Mouse (Mus musculus) liver, embryonic 13.5 days (tissue): ENCODE measurements around the gene Dnah5. TPM values are rescaled to one million over a fixed set of nuclear protein-coding genes. Genes with fewer than 3 reads are reported as not detected.
"Not testable (repeated sequence)": the region's sequence is repeated elsewhere in the genome, so short reads cannot be mapped to it uniquely, and the experiment has no call there.

Experiments
- ATAC-seq: fragments of 200-750 bp; cut with Nextera tagmentation; 2 replicates; pipeline ENCODE4 v1.8.0; 2017; ENCODE audit warnings: low read depth, mild to moderate bottlenecking, moderate number of reproducible peaks, moderate library complexity
- DNase-seq: peaks from one replicate; pipeline ENCODE4 v3.0.0; 2022
- H3K27ac ChIP-seq: fragments of 300-500 bp; sonication (generic); 2 replicates; pipeline ENCODE4 v1.5.1; 2015; ENCODE audit warnings: moderate library complexity, mild to moderate bottlenecking, inconsistent platforms
- H3K27me3 ChIP-seq: fragments of 300-500 bp; sonication (generic); 2 replicates; pipeline ENCODE4 v1.6.1; 2015; ENCODE audit warnings: mild to moderate bottlenecking, inconsistent platforms
- H3K36me3 ChIP-seq: fragments of 300-500 bp; sonication (generic); 2 replicates; pipeline ENCODE4 v1.6.1; 2015; ENCODE audit warnings: mild to moderate bottlenecking, inconsistent platforms
- H3K4me1 ChIP-seq: fragments of 300-500 bp; sonication (generic); replicated peaks from 2 replicates; pipeline ENCODE4 v1.6.1; 2015; ENCODE audit warnings: inconsistent platforms
- H3K4me2 ChIP-seq: fragments of 300-500 bp; sonication (generic); 2 replicates; pipeline ENCODE4 v1.6.1; 2015; ENCODE audit warnings: inconsistent platforms, mild to moderate bottlenecking, moderate library complexity
- H3K4me3 ChIP-seq: fragments of 300-500 bp; sonication (generic); replicated peaks from 2 replicates; pipeline ENCODE4 v1.5.1; 2015; ENCODE audit warnings: mild to moderate bottlenecking, inconsistent platforms
- H3K9ac ChIP-seq: fragments of 300-500 bp; sonication (generic); 2 replicates; pipeline ENCODE4 v1.6.1; 2015; ENCODE audit warnings: mild to moderate bottlenecking, inconsistent platforms
- H3K9me3 ChIP-seq: fragments of 300-500 bp; sonication (generic); replicated peaks from 2 replicates; pipeline ENCODE4 v1.6.1; 2016; ENCODE audit warnings: inconsistent platforms
- WGBS: fragments of 180-500 bp; shearing (Covaris S2); methylation state at CpG from one replicate; pipeline ENCODE4 v1.1.7; 2015; ENCODE audit not compliant: insufficient replicate concordance; 5-methylcytosine and 5-hydroxymethylcytosine counted together
- polyA plus RNA-seq: library from polyadenylated mRNA; unstranded; fragments of >200 nt; fragmentation: Nextera tagmentation; extraction: Ambion mirVana; gene quantifications from 2 replicates; pipeline ENCODE4 v1.2.1, GENCODE M21; 2015

Dnah5 gene
- polyA plus RNA-seq, 1 experiment from 2014 or later = under 0.01 TPM

DNA sequence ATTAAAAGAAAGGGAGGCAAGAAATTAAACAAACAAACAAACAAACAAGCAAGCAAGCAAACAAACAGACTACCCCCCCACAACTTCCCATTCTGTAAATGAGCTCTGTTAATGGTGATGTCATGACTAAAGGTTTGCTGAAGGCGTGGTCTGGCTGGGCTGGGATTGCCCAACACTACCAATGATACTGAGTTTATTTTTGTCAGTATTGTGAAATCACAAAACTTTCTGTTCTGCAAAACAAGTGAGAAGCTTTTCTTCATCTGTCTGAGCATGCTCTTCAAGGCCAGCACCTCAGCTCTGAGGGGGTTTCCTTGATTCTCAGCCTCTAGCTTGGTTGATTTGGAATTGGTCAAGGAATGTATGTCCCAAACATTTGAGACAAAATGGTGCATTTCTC is 170.8 kb downstream of the Dnah5 start:
- DNase-seq = no peak
- WGBS = 30% methylated on average over 1 of the region's 1 CpGs
- Histone ChIP-seq H3K4me3 (no peak overlapping the region), H3K9ac (no peak overlapping the region), H3K4me2 (no peak overlapping the region), H3K36me3 (no peaks in the 10 kb centered on the region), H3K27ac (no peak overlapping the region), H3K27me3 (no peaks in the 10 kb centered on the region), H3K4me1 (no peaks in the 10 kb centered on the region), H3K9me3 (no peaks in the 10 kb centered on the region)
- no peak for ATAC-seq

DNA sequence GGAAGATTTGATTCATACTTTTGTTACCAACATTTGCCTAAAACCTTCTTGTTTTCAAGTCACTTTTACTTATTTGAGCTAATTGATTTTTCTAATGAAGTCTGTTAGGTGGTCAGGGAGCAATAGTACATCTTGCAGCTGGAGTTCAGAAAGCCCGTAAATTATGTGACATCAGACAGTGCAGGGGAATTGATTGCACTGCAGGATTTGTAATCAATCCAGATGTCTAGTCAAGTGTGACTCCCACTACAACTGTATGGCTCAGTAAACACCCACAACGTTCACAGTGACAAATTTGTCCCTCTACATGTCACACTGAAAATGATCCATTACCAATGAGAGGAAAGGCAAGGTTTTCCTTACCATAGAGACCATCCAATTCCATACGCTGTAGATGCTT is 177.4 kb downstream of the Dnah5 start:
- no peak for ATAC-seq
- Histone ChIP-seq H3K27ac (no peak overlapping the region), H3K9me3 (no peaks in the 10 kb centered on the region), H3K4me3 (no peak overlapping the region), H3K4me1 (no peaks in the 10 kb centered on the region), H3K4me2 (no peak overlapping the region), H3K9ac (no peak overlapping the region), H3K36me3 (no peaks in the 10 kb centered on the region), H3K27me3 (no peaks in the 10 kb centered on the region)
- DNase-seq = no peak
- WGBS = 62% methylated on average over 3 of the region's 3 CpGs

DNA sequence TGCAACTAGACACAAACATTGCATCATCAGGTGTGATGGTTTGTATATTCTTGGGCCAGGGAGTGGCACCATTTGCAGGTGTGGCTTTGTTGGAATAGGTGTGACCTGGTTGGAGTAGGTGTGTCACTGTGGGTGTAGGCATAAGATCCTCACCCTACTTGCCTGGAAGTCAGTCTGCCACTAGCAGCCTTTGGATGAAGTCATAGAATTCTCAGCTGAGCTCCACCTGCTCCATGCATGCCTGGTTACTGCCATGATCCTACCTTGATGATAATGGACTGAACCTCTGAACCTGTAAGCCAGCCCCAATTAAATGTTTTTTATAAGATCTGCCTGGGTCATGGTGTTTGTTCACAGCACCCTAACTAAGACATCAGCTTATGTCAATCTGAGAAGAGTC is 190.2 kb downstream of the Dnah5 start:
- H3K4me3 ChIP-seq, H3K9me3 ChIP-seq, H3K36me3 ChIP-seq, H3K4me2 ChIP-seq, ATAC-seq, DNase-seq, H3K27me3 ChIP-seq, H3K4me1 ChIP-seq, H3K9ac ChIP-seq, H3K27ac ChIP-seq: not testable (repeated sequence)

DNA sequence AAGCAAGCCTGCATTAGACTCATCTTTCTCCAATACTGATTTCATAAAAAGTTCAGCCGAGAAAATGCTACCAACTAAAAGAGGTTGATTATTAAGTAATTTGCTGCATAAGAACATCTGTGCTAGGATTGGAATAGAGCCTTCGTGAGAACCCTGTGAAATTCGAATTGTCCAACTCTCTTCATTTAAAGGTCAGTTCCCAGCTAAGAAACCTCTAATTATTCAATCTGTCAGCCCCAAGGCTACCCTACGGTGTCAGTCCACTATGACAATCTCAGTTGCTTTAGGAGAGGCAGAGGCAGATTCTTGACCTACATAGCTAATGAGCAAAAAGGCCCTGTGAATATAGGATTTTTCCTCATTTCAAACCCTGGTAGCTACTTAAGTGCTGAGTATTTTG is 191.9 kb downstream of the Dnah5 start:
- Histone ChIP-seq H3K9me3 (no peaks in the 10 kb centered on the region), H3K4me1 (no peaks in the 10 kb centered on the region), H3K27me3 (no peaks in the 10 kb centered on the region), H3K4me2 (no peak overlapping the region), H3K27ac (no peak overlapping the region), H3K36me3 (no peaks in the 10 kb centered on the region), H3K4me3 (no peak overlapping the region), H3K9ac (no peak overlapping the region)
- DNase-seq (no peak), ATAC-seq (no peak)
- WGBS = 50% methylated on average over 4 of the region's 4 CpGs

GRCm38 (mm10) chr15:28398472-28398871 is 194.9 kb downstream of the Dnah5 start:
- no peak for ATAC-seq
- Histone ChIP-seq H3K9me3 (no peaks in the 10 kb centered on the region), H3K4me1 (no peaks in the 10 kb centered on the region), H3K27ac (no peak overlapping the region), H3K9ac (no peak overlapping the region), H3K4me3 (no peak overlapping the region), H3K4me2 (no peak overlapping the region), H3K36me3 (no peaks in the 10 kb centered on the region), H3K27me3 (no peaks in the 10 kb centered on the region)
- DNase-seq = no peak
- 53% methylated on average over 1 of the region's 1 CpGs for WGBS

DNA sequence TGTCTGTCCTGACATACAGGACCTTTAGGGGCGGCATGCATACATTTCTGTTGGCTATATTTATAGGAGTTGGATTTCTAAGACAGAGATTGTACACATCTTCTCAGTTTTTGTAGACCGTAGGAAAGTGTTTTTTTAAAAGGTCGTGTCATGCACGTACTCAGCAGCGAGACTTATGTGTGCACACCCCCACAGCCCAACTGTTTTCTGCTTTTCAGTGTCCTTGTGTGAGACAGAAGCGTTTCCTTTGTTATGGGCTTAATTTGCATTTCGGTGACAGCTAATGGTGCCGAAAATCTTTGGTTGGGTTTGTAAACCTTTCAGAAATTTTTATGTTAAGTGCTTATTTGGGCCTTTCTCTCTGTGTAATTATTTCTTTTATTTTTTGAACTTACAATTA is 195.7 kb downstream of the Dnah5 start:
- Histone ChIP-seq H3K4me3 (no peak overlapping the region), H3K9ac (no peak overlapping the region), H3K4me1 (no peaks in the 10 kb centered on the region), H3K36me3 (no peaks in the 10 kb centered on the region), H3K9me3 (no peaks in the 10 kb centered on the region), H3K27me3 (no peaks in the 10 kb centered on the region), H3K4me2 (no peak overlapping the region), H3K27ac (no peak overlapping the region)
- no peak for ATAC-seq
- no peak for DNase-seq
- WGBS = 64% methylated on average over 8 of the region's 8 CpGs

GRCm38 (mm10) chr15:28404630-28405029 is 201.1 kb downstream of the Dnah5 start:
- Histone ChIP-seq H3K36me3 (no peaks in the 10 kb centered on the region), H3K27me3 (no peaks in the 10 kb centered on the region), H3K9ac (no peak overlapping the region), H3K4me1 (no peaks in the 10 kb centered on the region), H3K4me2 (no peak overlapping the region), H3K27ac (no peak overlapping the region), H3K4me3 (no peak overlapping the region), H3K9me3 (no peaks in the 10 kb centered on the region)
- ATAC-seq (no peak), DNase-seq (no peak)
- 70% methylated on average over 3 of the region's 3 CpGs for WGBS

DNA sequence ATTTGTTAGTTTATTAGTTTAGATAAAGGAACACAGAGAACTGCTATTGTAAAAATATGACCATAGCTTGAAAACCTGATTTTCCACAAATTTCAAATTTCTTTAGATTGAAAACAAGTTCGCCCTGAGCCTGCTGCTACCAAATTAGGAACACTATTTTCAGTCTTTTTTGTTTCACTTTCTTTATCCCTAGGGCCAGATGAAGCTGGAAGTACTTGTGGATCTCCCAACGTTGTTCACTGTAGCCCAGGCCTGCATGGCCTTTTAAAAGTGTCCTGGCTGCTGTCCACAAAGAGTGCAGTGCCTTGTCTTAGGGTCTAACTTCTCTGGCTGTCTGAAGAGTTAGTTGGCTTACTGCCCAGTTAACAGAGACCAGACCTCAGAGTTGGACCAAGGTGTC is 201.6 kb downstream of the Dnah5 start:
- no peak overlapping the region for H3K4me2 ChIP-seq
- H3K9ac ChIP-seq = no peak overlapping the region
- no peaks in the 10 kb centered on the region for H3K4me1 ChIP-seq
- no peak overlapping the region for H3K4me3 ChIP-seq
- 46% methylated on average over 2 of the region's 2 CpGs for WGBS
- H3K27me3 ChIP-seq = no peaks in the 10 kb centered on the region
- ATAC-seq = no peak
- no peaks in the 10 kb centered on the region for H3K36me3 ChIP-seq
- DNase-seq = no peak
- no peaks in the 10 kb centered on the region for H3K9me3 ChIP-seq
- H3K27ac ChIP-seq = no peak overlapping the region

GRCm38 (mm10) chr15:28439702-28440101 is 236.2 kb downstream of the Dnah5 start:
- no peak for ATAC-seq
- 66% methylated on average over 4 of the region's 4 CpGs for WGBS
- Histone ChIP-seq H3K27me3 (no peaks in the 10 kb centered on the region), H3K9me3 (no peaks in the 10 kb centered on the region), H3K27ac (no peak overlapping the region), H3K4me1 (no peaks in the 10 kb centered on the region), H3K4me3 (no peak overlapping the region), H3K4me2 (no peak overlapping the region), H3K36me3 (no peaks in the 10 kb centered on the region), H3K9ac (no peak overlapping the region)
- no peak for DNase-seq

DNA sequence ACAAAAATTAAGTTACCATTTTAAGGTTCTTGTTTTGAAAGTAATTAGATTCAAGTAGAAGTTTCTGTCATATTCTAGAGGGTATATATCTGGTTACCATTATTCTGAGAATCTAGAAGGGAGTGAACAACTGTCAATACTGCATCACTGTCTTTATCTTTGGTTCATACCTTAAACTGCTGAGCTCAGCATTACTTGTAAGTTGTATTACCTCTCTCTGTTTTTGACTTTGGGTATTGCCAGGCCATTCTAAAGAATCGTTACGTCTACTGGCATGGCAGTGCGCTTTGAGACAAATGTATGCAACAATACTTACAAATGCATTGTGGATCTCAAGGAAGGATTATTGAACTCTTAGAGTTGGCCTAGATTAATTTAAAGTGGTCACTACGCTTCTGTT is 240.9 kb downstream of the Dnah5 start:
- no peak for ATAC-seq
- Histone ChIP-seq H3K4me3 (no peak overlapping the region), H3K27ac (no peak overlapping the region), H3K9ac (no peak overlapping the region), H3K9me3 (no peaks in the 10 kb centered on the region), H3K27me3 (no peaks in the 10 kb centered on the region), H3K36me3 (no peaks in the 10 kb centered on the region), H3K4me1 (no peaks in the 10 kb centered on the region), H3K4me2 (no peak overlapping the region)
- WGBS = 82% methylated on average over 4 of the region's 4 CpGs
- DNase-seq = no peak

GRCm38 (mm10) chr15:28461091-28461778 is 257.7 kb downstream of the Dnah5 start:
- not testable (repeated sequence) for H3K9ac ChIP-seq, ATAC-seq, H3K4me2 ChIP-seq, H3K4me3 ChIP-seq, H3K27ac ChIP-seq, H3K4me1 ChIP-seq, H3K27me3 ChIP-seq, DNase-seq, H3K9me3 ChIP-seq, H3K36me3 ChIP-seq
- 67% methylated on average over 2 of the region's 2 CpGs for WGBS

DNA sequence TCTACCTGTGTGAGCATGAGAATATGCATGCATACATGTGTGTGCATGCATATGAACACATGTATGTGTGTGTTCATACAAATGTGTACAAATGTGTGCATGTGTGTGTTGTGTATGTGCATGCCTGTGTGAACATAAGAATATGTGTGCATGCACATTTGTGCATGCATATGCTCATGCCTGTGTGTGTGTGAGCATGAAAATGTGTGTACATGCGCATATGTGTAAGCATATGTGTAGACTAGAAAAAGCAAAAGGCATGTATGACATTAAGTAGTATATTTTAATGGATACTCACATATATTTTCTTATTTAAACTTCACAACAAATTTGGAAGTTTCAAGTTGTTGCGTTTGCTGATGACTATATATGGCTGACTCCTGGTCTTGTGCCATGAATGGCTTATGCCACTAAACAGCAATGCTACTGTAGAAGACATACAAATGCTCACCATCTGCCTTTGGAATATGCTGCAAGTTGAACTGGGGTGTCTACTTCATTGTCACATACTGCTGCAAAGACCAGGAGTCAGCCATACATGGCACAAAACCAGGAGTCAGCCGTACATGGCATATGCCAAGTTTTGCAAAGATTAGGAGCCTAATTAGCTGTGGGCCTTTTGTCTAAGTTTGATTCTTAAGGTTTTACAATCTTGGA is 263.2 kb downstream of the Dnah5 start:
- Histone ChIP-seq H3K4me1 (no peaks in the 10 kb centered on the region), H3K27ac (no peak overlapping the region), H3K4me3 (no peak overlapping the region), H3K36me3 (no peaks in the 10 kb centered on the region), H3K9me3 (no peaks in the 10 kb centered on the region), H3K27me3 (no peaks in the 10 kb centered on the region), H3K4me2 (no peak overlapping the region), H3K9ac (no peak overlapping the region)
- ATAC-seq (no peak), DNase-seq (no peak)
- WGBS = 71% methylated on average over 3 of the region's 3 CpGs
